Mouse (Mus musculus): Measurements from ENCODE around the gene Plekhm3.

Gene Plekhm3

DNA sequence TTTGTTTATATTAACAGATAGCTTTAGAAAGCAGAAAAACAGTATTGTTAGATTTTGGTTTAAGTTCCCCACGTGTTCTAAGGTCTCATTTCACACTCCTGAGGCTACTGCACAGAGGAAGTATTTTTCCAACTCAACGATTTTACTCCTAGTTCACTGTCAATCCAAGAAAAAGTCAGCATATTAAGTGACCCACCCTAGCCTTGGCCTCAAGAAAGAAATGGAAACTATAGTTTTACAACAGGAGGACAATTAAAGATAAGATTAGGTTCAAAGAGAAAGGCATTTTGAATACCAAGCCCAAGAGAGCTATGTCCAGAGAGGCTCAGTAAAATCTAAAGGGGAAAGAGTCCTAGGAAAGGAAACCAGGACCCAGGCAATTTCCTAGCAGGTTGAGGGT is 125.1 kb downstream of the Plekhm3 start:
- no peak for DNase-seq (ENCODE audit: extremely low spot score, low spot score)

DNA sequence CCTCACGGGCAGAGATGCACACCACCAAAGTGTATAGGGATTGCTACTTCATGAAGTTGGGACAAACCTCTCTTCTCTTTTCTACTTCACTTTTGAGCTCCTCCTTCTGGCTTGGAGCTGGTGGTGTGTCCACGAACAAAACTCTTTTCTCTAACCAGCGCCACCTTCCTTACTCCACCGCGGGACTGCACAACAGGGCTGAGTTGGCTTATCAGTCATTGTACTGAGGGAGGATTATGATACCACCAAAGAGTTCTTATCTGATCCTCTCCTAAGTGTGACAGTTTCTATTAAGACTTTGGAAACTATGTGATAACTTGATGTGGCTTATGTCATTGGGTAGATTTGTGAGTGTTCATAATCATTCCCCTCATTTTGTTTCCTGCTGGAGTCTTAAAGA is 129.2 kb downstream of the Plekhm3 start:
- no peak for DNase-seq (ENCODE audit: extremely low spot score, low spot score)

DNA sequence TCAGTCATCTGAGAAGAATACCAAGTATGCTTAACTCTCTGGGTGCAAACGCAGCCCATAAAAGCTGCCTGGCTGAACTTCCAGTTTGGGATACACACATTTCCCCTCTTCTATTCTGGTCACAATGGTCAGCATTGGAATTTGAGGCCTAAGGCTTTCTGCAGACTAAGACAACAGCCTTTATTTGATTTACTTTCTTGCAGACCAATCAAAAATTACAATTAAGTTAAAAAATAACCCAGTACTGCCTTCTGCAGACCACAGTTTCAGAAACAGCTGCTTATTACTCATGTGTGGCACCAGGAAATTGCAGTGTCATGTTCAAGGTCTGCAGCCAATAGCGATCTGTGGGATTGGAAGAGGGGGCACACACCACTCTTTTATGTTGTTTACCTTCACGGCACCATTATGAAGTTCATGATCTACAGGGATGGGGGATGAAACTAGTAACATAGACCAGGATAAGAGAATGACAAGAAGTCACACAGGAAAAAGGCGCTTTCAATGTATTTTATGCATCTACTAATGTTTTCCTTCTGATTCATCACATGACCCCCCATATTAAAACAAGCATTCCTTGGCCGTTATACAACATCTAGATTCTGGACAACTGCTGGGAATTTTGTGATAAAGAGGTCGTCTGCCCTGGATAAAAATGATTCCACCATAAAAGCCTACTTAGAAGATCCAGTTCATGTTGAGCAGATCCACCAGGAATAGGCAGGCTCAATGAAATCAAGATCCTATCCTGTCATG is 130.1 kb downstream of the Plekhm3 start:
- DNase-seq (ENCODE audit: extremely low spot score, low spot score): no peak

DNA sequence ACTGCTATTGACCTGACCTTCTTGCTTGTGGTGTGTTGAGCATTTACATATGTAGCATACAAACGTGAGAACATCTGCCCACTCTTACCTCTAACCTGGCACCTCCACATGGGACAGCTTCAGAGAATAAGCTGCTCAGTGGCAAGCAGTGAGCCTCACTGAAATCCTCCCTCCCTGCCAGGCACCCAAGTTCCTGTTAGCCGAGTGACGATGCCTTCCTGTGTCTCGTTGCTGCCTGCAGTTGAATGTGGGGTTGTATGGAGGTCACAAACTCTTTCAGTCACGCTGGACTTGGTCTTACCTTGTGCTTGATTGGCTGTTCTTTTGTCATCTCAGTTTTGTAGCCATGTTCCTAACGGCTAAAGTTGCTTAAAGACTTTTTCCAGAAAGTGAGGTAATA is 133.1 kb downstream of the Plekhm3 start:
- DNase-seq (ENCODE audit: extremely low spot score, low spot score): no peak

DNA sequence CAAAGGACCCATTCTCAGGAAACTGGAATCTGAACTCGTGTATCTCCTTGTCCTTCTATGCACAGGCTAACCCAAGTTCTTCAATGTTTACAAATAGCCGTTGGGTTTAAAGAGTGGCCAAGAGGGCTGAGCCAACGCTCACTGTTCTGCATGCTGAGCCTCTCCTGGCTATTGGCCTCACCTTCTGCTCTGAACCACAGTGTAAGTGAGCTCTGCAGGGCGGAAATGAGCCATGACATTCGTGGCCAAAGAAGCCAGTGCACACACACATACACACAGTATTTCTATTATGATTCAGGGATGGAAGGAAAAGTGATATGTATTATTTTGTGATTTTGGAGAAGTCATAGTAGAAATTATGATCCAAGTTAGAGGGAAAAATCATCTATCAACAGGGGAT is 138.9 kb downstream of the Plekhm3 start:
- DNase-seq (ENCODE audit: extremely low spot score, low spot score): no peak

DNA sequence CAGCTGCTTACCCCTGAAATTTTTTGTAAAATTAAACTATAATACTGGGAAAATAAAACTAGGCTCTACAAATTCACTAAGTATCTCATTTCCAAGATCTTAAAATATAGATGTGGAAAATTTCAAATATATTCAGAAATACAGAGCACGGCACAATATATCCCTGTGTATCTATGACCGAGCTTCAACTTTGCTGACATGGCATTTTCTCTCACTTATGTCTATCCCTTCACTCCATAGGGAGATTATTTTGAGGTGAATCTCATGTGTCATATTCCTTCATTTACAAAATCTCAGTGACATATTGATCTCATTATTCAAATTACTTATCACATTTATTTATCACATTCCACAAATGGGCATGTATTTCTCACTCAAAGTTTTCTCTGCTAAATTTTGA is 143.4 kb downstream of the Plekhm3 start:
- DNase-seq (ENCODE audit: extremely low spot score, low spot score): no peak

DNA sequence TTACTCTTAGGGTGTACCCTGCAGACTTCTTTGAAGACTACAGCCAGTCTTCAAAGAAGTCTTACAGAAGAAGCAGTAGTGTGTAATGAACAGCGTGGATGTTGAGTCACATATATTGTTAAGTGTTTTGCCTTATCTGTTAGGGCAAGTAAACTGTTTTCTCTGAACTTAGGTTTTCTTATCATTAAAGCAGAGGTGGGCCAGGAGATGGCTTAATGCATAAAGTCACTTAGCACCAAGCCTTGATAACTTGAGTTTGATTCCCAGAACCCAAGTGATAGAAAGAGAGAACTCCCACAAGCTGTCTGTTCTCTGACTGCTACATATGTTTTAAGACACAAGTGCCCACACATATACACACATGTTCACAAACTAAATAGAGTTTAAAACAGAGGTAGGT is 144.7 kb downstream of the Plekhm3 start:
- DNase-seq (ENCODE audit: extremely low spot score, low spot score): no peak

DNA sequence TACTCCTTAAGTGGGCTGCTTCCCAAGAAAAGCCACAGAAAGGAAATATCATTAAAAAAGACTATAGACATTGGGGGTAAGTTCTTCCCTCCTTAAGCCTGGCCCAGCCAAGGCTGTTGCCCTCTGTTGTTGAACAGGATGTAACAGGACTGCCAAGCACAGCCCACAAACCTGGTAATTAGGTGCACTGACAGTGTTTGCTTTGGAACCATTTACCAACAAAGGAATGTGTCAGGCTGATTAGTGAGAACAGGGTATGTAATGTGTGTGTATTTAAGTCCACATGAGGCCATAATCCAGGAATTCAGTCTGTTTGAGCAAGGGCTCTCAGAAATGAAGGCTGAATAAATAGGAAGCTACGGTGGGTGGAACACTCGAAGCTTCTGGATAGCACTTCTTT is 147.5 kb downstream of the Plekhm3 start:
- DNase-seq (ENCODE audit: extremely low spot score, low spot score): no peak

DNA sequence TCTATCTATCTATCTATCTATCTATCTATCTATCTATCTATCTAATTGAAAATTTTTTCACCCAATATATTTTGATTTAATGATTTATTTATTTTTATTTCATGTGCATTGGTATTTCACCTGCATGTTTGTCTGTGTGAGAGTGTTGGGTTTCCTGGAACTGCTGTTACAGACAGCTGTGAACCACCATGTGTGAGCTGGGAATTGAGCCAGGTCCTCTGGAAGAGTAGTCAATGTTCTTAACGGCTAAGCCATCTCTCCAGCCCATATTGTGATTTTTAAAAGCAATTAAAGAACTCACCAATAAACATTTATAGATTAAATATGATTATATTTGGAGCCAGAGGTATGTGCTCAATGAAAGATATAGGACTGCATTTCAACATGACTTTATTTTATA is 148.9 kb downstream of the Plekhm3 start:
- no peak for DNase-seq (ENCODE audit: extremely low spot score, low spot score)

DNA sequence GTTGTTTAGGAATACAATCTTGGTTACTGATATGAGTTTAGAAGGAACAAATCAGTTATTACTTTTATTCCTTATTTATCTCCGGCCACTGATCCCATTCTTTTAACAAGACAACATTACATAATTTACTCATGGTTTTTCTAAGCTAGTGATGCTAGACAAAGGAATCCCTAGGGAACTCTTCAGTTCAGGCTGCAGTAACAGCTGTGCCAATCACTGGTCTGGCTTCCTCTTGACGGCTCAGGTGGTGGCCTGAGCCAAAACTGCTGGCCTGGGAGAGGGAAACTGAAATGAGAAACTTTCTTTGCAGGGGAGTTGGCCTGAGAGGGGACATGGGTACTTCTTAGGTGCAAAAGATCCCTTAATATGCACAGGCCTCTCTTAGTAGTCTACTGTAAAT is 151.4 kb downstream of the Plekhm3 start:
- DNase-seq (ENCODE audit: extremely low spot score, low spot score): no peak

DNA sequence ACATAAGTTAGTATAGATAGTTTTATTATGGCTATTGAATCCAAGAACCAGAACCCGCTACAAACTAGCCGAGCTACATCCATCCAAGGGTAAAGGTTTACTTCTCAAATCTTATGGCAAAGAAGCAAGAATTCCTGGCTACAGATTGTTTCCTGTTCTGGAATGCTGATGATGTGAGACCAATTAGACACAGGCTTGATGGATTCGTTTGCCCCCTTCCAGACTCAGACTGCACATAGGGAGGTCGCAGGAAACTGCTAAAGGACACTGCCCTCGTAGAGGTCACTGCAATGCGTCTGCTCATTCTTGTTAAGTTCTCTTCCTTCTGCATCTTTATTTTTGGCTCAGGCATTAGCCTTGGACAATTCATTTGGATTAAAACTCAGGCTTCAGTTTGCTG is 154.0 kb downstream of the Plekhm3 start:
- no peak for DNase-seq (ENCODE audit: extremely low spot score, low spot score)

DNA sequence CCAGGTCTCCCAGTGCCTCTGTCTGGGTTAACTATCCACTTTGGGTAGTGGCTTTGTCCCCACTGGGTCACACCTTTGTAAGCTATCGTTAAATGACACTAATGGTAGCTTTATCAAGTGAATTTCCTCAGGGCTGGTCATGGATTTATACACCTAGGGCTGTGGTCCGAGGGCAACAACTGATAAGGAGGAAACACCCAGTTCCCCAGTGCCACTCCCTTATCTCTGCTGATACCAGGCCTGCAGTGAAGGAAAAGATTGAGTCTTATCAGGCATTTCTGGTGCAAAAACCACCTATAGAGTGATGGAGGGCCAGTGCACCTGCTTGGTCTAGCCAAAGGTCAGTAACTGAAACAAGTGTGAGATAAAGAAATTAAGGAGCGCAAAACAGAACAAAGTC is 159.0 kb downstream of the Plekhm3 start:
- no peak for DNase-seq (ENCODE audit: extremely low spot score, low spot score)

DNA sequence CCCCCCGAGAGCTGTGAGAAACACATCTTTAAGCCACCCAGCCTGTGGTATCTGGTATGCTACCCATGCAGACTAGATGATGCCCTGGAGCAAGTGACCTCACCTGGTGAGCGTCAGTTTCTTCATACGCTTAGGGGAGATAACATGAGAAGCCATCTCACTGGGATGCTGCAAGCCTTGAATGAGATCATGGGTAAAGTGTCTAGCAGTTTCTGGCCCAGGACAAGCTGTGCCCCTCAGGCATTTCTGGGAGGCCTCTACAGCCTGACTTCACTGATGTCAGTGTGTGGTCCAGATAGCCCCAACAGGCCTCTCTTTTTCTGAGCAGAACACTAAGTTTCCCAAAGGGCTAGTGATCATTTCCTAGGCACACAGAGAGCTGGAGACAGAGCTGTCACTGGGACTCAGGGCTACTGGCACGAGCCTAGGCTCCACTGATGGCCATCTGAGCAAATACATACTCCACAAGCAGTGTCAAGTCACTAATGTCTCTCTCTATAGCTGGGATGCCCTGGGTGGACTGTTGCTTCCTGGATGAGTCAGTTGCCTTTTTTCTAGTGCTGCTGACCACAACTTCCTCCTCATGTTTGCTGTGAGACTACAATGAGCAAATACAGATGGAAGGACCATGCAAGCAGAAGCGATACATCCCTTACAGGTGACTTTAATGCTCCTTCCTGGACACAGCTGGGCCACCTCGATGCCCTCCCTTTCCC is 159.6 kb downstream of the Plekhm3 start:
- DNase-seq (ENCODE audit: extremely low spot score, low spot score): no peak

DNA sequence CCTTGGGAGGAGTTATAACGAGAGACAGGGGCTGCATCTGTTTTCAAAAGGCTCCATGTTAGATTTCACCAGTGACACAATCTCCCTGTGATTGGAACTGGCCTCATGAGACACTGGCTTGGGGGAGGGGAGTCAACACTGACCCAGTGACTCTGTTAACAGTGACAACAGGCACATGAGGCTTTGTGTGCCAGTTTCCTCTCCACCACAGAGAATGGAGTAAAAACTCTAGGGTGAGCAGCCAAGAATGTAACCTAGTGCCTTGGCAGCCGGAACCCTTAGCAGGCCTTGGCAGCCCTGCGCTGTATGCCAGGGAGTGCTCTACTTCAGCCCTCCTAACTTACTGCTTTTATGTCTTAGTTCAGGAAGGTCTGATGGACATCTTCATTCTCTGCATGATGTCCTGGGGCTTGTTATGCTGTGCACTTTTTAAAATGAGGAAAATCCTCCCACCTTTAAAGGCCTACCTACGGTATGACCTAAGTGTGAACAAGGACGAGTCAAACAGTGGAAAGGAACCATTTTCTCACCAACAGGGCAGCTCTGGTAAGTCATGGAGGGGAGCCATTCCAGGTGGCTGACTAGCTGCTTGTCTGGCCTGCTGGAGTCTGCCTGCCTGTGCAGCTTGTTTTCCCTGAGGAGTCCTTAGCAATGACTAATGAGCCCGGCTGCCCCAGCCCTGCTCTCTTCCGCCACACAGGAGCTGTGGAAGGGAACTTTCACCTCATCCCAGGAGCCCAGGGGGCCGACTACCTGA is 161.2 kb downstream of the Plekhm3 start:
- DNase-seq (ENCODE audit: extremely low spot score, low spot score): no peak

DNA sequence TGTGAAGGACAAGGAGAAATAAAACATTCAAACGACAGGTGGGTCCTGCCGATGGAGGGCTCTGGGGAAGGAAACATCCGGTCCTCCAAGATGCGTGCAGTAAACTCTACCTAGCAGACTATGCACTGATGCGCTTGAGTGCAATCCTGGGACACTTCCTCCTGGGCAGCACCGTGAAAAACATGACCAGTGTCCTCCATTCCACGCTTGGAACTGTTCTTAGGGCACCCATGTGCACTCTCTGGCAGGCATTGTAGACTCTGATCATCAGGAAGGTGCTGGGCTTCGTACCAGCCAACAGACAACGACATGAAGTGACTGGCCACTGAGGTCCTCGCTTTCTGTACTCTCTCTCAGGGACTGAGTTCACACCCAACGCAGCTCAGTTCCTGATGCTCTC is 162.5 kb downstream of the Plekhm3 start:
- no peak for DNase-seq (ENCODE audit: extremely low spot score, low spot score)

DNA sequence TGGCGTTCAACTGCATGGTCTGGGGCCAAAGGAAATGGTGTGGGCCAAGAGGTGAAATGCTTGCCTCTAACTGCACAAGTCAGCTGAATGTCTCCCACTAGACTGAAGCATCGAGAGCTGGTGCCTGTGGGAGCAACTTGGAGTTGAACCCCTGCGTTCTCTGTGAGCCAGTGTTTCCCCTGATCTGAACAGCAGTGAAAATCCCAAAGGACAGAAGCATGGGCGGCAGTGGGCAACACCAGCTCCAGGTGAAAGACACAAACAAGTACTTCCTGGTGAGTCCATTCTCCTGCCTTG is 163.4 kb downstream of the Plekhm3 start:
- DNase-seq (ENCODE audit: extremely low spot score, low spot score): no peak

DNA sequence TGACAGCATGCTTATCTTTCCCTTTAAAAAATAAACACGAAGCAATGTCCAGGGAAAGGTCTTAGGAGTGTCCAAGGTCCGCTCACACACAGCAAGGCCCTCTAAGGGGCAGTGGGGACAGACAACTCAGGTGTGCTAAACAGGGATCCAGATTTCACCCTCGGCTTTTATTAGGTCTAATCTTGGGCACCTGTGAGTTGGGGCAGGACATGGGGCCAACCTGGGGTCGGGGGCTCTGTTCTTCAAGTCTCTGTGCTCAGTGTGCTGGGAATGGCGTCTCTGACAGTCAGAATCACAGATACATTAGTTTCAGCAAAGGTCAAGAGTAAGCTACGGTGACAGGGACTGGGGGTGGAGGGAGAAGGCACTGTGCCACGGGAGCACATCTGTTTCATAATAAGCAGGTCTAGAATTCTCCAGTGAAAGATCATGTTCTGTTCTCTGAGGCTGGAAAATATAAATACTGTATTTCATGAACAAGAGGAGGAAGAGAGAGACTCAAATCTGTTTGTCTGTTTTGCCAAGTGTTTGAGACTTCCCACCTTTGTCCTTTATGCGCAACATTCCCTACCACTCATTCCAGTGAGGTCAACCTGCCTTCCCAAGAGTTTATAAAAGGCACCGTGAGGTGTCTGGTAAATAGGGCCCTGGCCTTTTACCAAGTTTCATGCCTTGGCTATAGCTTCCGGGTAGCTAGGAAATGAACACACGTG is 163.9 kb downstream of the Plekhm3 start:
- DNase-seq (ENCODE audit: extremely low spot score, low spot score): no peak

DNA sequence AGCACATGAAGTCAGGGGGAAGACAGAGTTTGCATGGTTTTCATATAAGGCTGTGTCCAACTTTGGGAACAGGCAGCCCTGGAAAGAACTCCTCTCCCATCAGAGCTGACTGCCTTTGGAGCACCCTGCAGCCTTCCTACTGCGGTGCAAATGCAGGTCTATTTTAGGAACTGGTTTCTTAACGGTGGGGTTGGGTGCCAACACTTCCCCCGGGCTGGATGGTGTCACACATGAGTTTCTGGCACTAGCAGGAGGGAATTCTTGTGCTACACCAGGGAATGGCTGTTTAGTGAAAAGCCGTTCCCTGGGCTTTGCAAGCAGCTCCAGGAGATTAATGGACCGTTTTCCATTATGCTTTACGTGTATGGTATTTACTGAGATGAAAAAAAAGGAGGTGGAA is 164.8 kb downstream of the Plekhm3 start:
- no peak for DNase-seq (ENCODE audit: extremely low spot score, low spot score)

DNA sequence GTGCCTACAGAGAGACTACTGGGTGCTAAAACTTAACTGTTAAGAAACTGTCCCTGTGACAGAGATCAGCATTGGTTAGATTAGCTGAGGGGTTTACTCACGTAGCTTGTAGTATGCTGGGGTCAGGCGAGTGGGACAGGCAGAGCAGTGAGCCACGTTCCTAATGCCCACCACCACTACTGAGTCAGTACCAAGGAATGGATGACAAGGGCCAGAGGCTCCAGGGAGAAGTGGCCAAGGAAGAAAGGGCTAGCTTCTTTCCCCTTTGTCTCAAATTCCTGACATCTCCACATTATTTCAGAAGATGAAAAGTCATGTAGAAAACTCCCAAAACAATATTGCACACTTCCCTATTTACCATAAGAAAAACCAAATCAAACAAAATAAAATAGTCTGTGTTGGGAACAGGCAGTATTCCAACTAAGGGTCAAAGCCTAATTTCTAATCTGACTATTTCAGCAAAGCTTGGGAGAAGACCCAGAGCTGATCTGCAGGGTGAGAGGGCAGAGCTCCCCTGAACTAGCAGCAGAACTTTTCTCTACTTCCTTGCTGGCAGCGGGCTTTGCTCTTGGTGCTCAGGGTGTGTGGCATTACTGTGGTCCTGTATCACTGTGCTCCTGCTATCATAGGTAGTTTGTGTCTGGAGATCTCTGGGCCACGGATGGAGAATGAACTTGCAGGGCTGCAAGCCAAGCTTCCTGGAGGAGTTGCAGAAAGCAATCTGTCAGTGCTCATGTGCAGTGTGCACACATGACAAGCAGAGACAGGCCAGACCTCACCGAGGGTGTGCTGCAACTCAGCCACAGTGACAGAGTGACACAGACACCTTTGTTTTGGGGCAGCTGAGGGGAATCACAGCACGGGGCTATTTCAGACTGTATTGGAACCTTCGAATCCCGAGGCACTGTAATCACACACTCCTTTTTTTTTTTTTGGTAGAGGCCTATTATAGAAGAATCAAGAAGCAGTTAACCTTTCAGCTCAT is 165.5 kb downstream of the Plekhm3 start:
- DNase-seq (ENCODE audit: extremely low spot score, low spot score): no peak

DNA sequence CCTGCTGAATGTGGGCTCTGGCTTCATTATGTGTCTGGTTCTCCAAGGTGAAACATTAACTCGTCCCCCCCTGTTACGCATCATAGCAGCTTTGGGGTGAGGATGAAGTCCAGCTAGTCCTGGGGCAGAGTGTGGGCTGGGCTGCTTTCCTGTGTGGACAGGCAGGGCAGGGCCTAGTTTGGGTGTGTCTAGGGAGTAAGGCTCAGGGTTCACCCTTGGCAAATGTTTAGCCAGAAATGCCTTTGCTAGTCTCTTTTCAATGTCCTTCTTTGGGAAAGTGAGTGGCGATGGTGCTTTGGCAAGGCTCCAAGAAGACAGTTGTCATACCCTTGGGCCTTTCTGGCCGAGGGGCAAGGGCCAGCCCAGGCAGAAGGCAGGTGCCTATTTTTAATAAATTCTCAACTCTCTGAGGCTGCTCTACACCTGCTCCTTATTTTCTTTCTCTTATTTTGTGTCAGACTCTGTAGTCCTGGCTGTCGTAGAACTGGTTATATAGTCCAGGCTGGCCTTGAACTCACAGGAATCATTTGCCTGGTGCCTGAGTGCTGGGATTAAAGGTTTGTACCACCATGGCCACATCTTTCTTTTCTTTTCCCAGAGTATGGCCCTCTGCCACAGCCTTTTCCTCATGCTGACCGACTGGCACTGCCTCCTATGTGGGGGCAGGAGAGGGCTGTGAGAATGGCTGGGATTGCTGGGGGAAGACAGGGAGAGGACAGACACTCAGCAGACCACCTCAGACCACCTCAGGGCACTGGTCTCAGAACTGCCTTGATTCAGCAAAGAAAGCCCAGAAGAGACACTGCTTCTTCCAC is 168.7 kb downstream of the Plekhm3 start:
- no peak for DNase-seq (ENCODE audit: extremely low spot score, low spot score)

All from neural tube, embryonic 10.5 days (tissue).